Mouse (Mus musculus): Measurements from ENCODE around the gene Krt78. TPM values are rescaled to one million over a fixed set of nuclear protein-coding genes. Genes with fewer than 3 reads are reported as not detected.

Krt78 gene
- polyA plus RNA-seq, 1 experiment from 2014 or later, result 1.7 TPM

DNA sequence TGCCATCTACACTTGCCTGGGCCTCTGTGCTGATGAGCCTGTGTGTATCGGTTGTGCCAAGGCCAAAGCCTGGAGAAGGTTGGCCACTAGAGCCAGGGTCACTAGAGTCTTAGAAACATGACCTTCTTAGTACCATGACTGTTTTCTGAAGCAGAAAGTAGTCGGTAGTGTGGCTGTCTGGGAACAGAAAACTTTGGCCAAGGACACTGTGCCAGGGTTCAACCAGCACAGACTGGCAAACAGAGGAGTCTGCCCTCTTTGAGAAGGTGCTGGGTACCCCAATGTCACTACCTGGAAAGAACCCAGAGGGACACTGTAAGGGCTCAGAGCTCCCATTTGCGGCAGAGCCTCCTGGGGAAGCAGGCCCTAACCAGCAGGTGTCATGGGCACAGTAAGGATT is 22.6 kb upstream of the Krt78 start:
- 44% methylated on average over 3 of the region's 3 CpGs for whole genome bisulfite sequencing
- H3K4me1 ChIP-seq (ENCODE audit: control insufficient read depth, insufficient read depth, low read length), result peaks cover 30% of the 10 kb centered on the region
- no peaks in the 10 kb centered on the region for H3K36me3 ChIP-seq (ENCODE audit: control insufficient read depth, insufficient read depth, low read length)
- H3K9me3 ChIP-seq (ENCODE audit: control insufficient read depth, low read length), result no peaks in the 10 kb centered on the region
- H3K9ac ChIP-seq (ENCODE audit: low read depth, low read length), result peak overlapping the region; percentile 65
- no peaks in the 10 kb centered on the region for H3K27me3 ChIP-seq (replicated peaks; ENCODE audit: control insufficient read depth, insufficient read depth, low read length)
- peak overlapping the region; percentile 90 for H3K27ac ChIP-seq (replicated peaks; ENCODE audit: low read depth, low read length)
- ATAC-seq (ENCODE audit: low read depth) (no peak), DNase-seq (ENCODE audit: low spot score) (no peak)
- peak overlapping the region; percentile 56; the same call in 1 of the 2 replicates for H3K4me2 ChIP-seq (ENCODE audit: low read depth, low read length)
- 0 out of 2 replicates have a peak overlapping the region, but pooled peaks have one; percentile 29 for H3K4me3 ChIP-seq (ENCODE audit: low read depth, low read length)

DNA sequence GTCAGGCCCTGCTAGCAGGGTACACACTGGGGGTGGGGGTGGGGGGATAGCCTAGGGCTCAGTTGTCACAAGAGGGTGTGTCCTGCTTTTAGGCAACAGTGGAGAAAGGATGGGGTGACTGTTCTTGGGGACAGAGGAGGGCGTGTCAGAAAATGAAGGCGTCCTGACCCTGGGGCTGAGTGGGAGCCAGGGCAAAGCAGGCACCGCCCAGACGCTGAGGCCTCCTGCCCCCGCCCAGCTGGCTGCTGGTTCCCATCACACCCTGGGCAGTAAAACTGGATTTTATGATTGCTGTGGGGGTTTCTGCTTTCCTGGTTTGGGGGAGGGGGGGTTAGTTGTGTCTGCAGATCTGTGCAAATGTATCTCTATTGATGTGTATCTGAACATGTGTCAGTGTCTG is 21.9 kb upstream of the Krt78 start:
- H3K4me3 ChIP-seq (ENCODE audit: low read depth, low read length), result no peak overlapping the region
- H3K9ac ChIP-seq (ENCODE audit: low read depth, low read length), result no peak overlapping the region
- no peaks in the 10 kb centered on the region for H3K36me3 ChIP-seq (ENCODE audit: control insufficient read depth, insufficient read depth, low read length)
- no peak overlapping the region for H3K4me2 ChIP-seq (ENCODE audit: low read depth, low read length)
- 41% methylated on average over 4 of the region's 5 CpGs for WGBS
- DNase-seq (ENCODE audit: low spot score) (peak; percentile 75), ATAC-seq (ENCODE audit: low read depth) (0 out of 2 replicates have a peak, but pooled peaks have one; percentile 24)
- H3K4me1 ChIP-seq (ENCODE audit: control insufficient read depth, insufficient read depth, low read length), result peaks cover 30% of the 10 kb centered on the region
- H3K9me3 ChIP-seq (ENCODE audit: control insufficient read depth, low read length), result no peaks in the 10 kb centered on the region
- peak overlapping the region; percentile 90 for H3K27ac ChIP-seq (replicated peaks; ENCODE audit: low read depth, low read length)
- no peaks in the 10 kb centered on the region for H3K27me3 ChIP-seq (replicated peaks; ENCODE audit: control insufficient read depth, insufficient read depth, low read length)

- peaks cover 30% of the 10 kb centered on the region for H3K4me1 ChIP-seq (ENCODE audit: control insufficient read depth, insufficient read depth, low read length)
- H3K27ac ChIP-seq (replicated peaks; ENCODE audit: low read depth, low read length), result peak overlapping the region; percentile 65
- no peak for ATAC-seq (ENCODE audit: low read depth)
- H3K36me3 ChIP-seq (ENCODE audit: control insufficient read depth, insufficient read depth, low read length), result no peaks in the 10 kb centered on the region
- no peak overlapping the region for H3K4me3 ChIP-seq (ENCODE audit: low read depth, low read length)
- H3K4me2 ChIP-seq (ENCODE audit: low read depth, low read length), result 0 out of 2 replicates have a peak overlapping the region, but pooled peaks have one; percentile 15
- peak; percentile 51 for DNase-seq (ENCODE audit: low spot score)
- H3K27me3 ChIP-seq (replicated peaks; ENCODE audit: control insufficient read depth, insufficient read depth, low read length), result no peaks in the 10 kb centered on the region
- H3K9ac ChIP-seq (ENCODE audit: low read depth, low read length), result no peak overlapping the region
- no peaks in the 10 kb centered on the region for H3K9me3 ChIP-seq (ENCODE audit: control insufficient read depth, low read length)
- 51% methylated on average over 15 of the region's 16 CpGs for WGBS
Observed at GRCm38 (mm10) chr15:101974083-101974845, 20.2 kb upstream of the Krt78 start.

GRCm38 (mm10) chr15:101973414-101974077 is 19.5 kb upstream of the Krt78 start:
- no peaks in the 10 kb centered on the region for H3K9me3 ChIP-seq (ENCODE audit: control insufficient read depth, low read length)
- peaks cover 30% of the 10 kb centered on the region for H3K4me1 ChIP-seq (ENCODE audit: control insufficient read depth, insufficient read depth, low read length)
- peak overlapping the region; percentile 19; the same call in 1 of the 2 replicates for H3K9ac ChIP-seq (ENCODE audit: low read depth, low read length)
- WGBS, result 13% methylated on average over 15 of the region's 15 CpGs
- no peaks in the 10 kb centered on the region for H3K36me3 ChIP-seq (ENCODE audit: control insufficient read depth, insufficient read depth, low read length)
- peak overlapping the region; percentile 65 for H3K27ac ChIP-seq (replicated peaks; ENCODE audit: low read depth, low read length)
- peak; percentile 55 for ATAC-seq (ENCODE audit: low read depth)
- no peaks in the 10 kb centered on the region for H3K27me3 ChIP-seq (replicated peaks; ENCODE audit: control insufficient read depth, insufficient read depth, low read length)
- DNase-seq (ENCODE audit: low spot score), result peak; percentile 93
- 0 out of 2 replicates have a peak overlapping the region, but pooled peaks have one; percentile 23 for H3K4me2 ChIP-seq (ENCODE audit: low read depth, low read length)
- H3K4me3 ChIP-seq (ENCODE audit: low read depth, low read length), result no peak overlapping the region

- H3K27ac ChIP-seq (replicated peaks; ENCODE audit: low read depth, low read length), result no peak overlapping the region
- 8% methylated on average over 3 of the region's 6 CpGs for WGBS
- H3K9ac ChIP-seq (ENCODE audit: low read depth, low read length), result 0 out of 2 replicates have a peak overlapping the region, but pooled peaks have one; percentile 16
- no peak overlapping the region for H3K4me2 ChIP-seq (ENCODE audit: low read depth, low read length)
- H3K27me3 ChIP-seq (replicated peaks; ENCODE audit: control insufficient read depth, insufficient read depth, low read length), result no peaks in the 10 kb centered on the region
- H3K4me1 ChIP-seq (ENCODE audit: control insufficient read depth, insufficient read depth, low read length), result peaks cover 7% of the 10 kb centered on the region; the same call in 1 of the 2 replicates
- H3K4me3 ChIP-seq (ENCODE audit: low read depth, low read length), result no peak overlapping the region
- ATAC-seq (ENCODE audit: low read depth) (no peak), DNase-seq (ENCODE audit: low spot score) (no peak)
- H3K36me3 ChIP-seq (ENCODE audit: control insufficient read depth, insufficient read depth, low read length), result no peaks in the 10 kb centered on the region
- H3K9me3 ChIP-seq (ENCODE audit: control insufficient read depth, low read length), result no peaks in the 10 kb centered on the region
Observed at GRCm38 (mm10) chr15:101970536-101970935, 16.4 kb upstream of the Krt78 start.

- Histone ChIP-seq H3K4me1 (ENCODE audit: control insufficient read depth, insufficient read depth, low read length) (no peaks in the 10 kb centered on the region), H3K4me2 (ENCODE audit: low read depth, low read length) (no peak overlapping the region), H3K9me3 (ENCODE audit: control insufficient read depth, low read length) (no peaks in the 10 kb centered on the region), H3K9ac (ENCODE audit: low read depth, low read length) (no peak overlapping the region), H3K36me3 (ENCODE audit: control insufficient read depth, insufficient read depth, low read length) (no peaks in the 10 kb centered on the region), H3K27me3 (replicated peaks; ENCODE audit: control insufficient read depth, insufficient read depth, low read length) (no peaks in the 10 kb centered on the region), H3K27ac (replicated peaks; ENCODE audit: low read depth, low read length) (no peak overlapping the region), H3K4me3 (ENCODE audit: low read depth, low read length) (no peak overlapping the region)
- 74% methylated on average over 8 of the region's 8 CpGs for WGBS
- DNase-seq (ENCODE audit: low spot score), result no peak
- ATAC-seq (ENCODE audit: low read depth), result 0 out of 2 replicates have a peak, but pooled peaks have one; percentile 44
Observed at GRCm38 (mm10) chr15:101966808-101967207, 12.7 kb upstream of the Krt78 start.

DNA sequence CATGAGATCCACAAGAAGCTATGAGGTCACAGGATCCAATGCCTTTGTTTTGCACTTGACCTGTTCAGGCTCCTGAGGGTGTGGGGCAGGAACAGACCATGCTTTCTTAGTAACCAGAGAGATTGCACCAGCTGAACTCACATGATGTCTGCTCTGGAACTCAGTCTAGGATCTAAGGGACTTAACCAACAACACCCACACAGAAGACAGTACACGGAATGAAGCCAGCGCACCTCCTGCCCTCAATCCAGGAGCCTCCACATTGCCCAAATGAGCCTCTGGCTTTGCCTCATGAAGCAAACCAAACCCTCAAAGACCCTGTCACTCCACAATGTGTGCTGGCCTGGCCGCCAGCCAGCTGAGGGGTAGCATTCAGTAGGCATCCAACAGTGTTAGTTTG is 4.8 kb upstream of the Krt78 start:
- no peak for ATAC-seq (ENCODE audit: low read depth)
- Histone ChIP-seq H3K27ac (replicated peaks; ENCODE audit: low read depth, low read length) (no peak overlapping the region), H3K9me3 (ENCODE audit: control insufficient read depth, low read length) (no peaks in the 10 kb centered on the region), H3K27me3 (replicated peaks; ENCODE audit: control insufficient read depth, insufficient read depth, low read length) (no peaks in the 10 kb centered on the region), H3K36me3 (ENCODE audit: control insufficient read depth, insufficient read depth, low read length) (no peaks in the 10 kb centered on the region), H3K4me3 (ENCODE audit: low read depth, low read length) (no peak overlapping the region), H3K4me2 (ENCODE audit: low read depth, low read length) (no peak overlapping the region), H3K9ac (ENCODE audit: low read depth, low read length) (no peak overlapping the region), H3K4me1 (ENCODE audit: control insufficient read depth, insufficient read depth, low read length) (no peaks in the 10 kb centered on the region)
- no peak for DNase-seq (ENCODE audit: low spot score)
- 67% methylated on average over 3 of the region's 3 CpGs for WGBS

DNA sequence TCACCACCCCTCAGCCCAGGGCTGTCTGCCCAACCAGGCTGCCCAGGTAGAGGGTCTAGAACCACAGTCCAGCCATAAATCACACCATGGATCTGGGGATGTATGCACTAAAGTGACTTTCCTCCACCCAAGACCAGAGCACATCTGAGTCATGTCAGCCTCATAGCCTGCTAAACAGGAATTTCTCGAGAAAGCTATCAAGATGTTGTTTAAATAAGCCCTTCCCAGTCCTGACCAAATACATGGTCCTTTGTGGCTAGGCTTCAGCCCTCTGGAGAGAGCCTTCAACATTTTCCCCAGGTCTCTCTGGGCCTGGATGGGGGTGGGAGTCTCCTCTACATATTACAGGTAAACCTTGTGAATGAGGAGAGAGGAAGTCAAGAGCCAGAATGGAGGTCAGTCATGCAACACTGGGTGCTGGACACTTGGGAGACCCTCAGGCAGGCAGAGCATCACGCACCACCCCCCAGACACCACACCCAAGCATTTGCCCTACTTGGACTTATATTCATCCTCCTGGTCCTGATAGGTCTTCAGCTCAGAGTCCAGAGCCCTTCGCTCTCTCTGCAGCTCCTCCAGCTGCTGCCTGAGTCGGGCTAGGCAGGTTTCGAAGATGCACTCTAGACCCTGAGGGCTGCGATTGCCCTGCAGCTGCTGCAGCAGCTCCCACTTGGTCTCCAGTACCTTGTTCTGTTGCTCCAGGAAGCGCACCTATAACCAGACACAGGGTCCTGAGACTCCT is 1.2 kb downstream of the Krt78 start:
- no peak for ATAC-seq (ENCODE audit: low read depth)
- no peak for DNase-seq (ENCODE audit: low spot score)
- 91% methylated on average over 7 of the region's 7 CpGs for WGBS
- H3K4me2 ChIP-seq (ENCODE audit: low read depth, low read length), result no peak overlapping the region
- H3K36me3 ChIP-seq (ENCODE audit: control insufficient read depth, insufficient read depth, low read length), result no peaks in the 10 kb centered on the region
- no peaks in the 10 kb centered on the region for H3K27me3 ChIP-seq (replicated peaks; ENCODE audit: control insufficient read depth, insufficient read depth, low read length)
- no peak overlapping the region for H3K27ac ChIP-seq (replicated peaks; ENCODE audit: low read depth, low read length)
- H3K9ac ChIP-seq (ENCODE audit: low read depth, low read length), result no peak overlapping the region
- H3K4me3 ChIP-seq (ENCODE audit: low read depth, low read length), result no peak overlapping the region
- no peaks in the 10 kb centered on the region for H3K9me3 ChIP-seq (ENCODE audit: control insufficient read depth, low read length)
- H3K4me1 ChIP-seq (ENCODE audit: control insufficient read depth, insufficient read depth, low read length), result no peaks in the 10 kb centered on the region

Data from embryonic facial prominence, embryonic 14.5 days (tissue).